Mouse (Mus musculus) CH12.LX (cell line): ENCODE results near the gene Ankrd27. TPM values are rescaled to one million over a fixed set of nuclear protein-coding genes. Genes with fewer than 3 reads are reported as not detected.
A peak's percentile ranks its signal among the peaks of the same experiment; 100 is the strongest.

Experiments used
- DNase-seq: peaks from one replicate; pipeline ENCODE4 v3.0.0-alpha.2; 2013; ENCODE audit errors: extremely low read depth
- H3K27ac ChIP-seq: 2 replicates; pipeline ENCODE4 v1.5.1; 2012; ENCODE audit warnings: low read depth, mild to moderate bottlenecking, control low read depth, moderate library complexity; ENCODE audit not compliant: insufficient read depth
- H3K27me3 ChIP-seq: replicated peaks from 2 replicates; pipeline ENCODE3; 2012; ENCODE audit warnings: inconsistent platforms
- H3K36me3 ChIP-seq, 2 experiments: replicated peaks in 1 of 2; 2 replicates each; pipeline versions ENCODE3 to v1.6.1; 2012; ENCODE audit warnings: inconsistent platforms in 1 of 2, low read length in 1 of 2, mild to moderate bottlenecking in 1 of 2, mixed read lengths in 1 of 2, moderate library complexity in 1 of 2; ENCODE audit not compliant: control insufficient read depth in 1 of 2, insufficient read depth in 1 of 2
- H3K4me1 ChIP-seq, 2 experiments: 2 replicates each; pipeline ENCODE4 v1.6.1; 2012; ENCODE audit warnings: inconsistent platforms in 1 of 2, moderate library complexity in 1 of 2; ENCODE audit not compliant: insufficient read depth in 2 of 2, control insufficient read depth in 1 of 2
- H3K4me2 ChIP-seq: 2 replicates; pipeline ENCODE4 v1.6.1; 2012; ENCODE audit warnings: low read depth, mild to moderate bottlenecking, control low read depth; ENCODE audit not compliant: poor library complexity, insufficient read depth, severe bottlenecking
- H3K4me3 ChIP-seq, 3 experiments: fragments of 150-350 bp in 1 of 3; sonication (generic) in 1 of 3; replicated peaks in 1 of 3; 2 replicates each; pipeline versions ENCODE3 to v1.5.1; 2011 to 2012; ENCODE audit warnings: low read depth in 2 of 3, low read length in 2 of 3, mild to moderate bottlenecking in 2 of 3, moderate library complexity in 2 of 3, control low read depth in 1 of 3, improper control_type of control experiment in 1 of 3, inconsistent platforms in 1 of 3, mixed read lengths in 1 of 3; ENCODE audit not compliant: poor library complexity in 1 of 3
- H3K79me2 ChIP-seq: replicated peaks from 2 replicates; pipeline ENCODE4 v1.6.1; 2012; ENCODE audit warnings: mild to moderate bottlenecking, moderate library complexity; ENCODE audit not compliant: control insufficient read depth, poor library complexity, insufficient read depth, severe bottlenecking; ENCODE audit errors: extremely low read depth
- H3K9ac ChIP-seq: 2 replicates; pipeline ENCODE4 v1.6.1; 2012; ENCODE audit warnings: low read depth, mild to moderate bottlenecking, control low read depth, moderate library complexity; ENCODE audit not compliant: insufficient read depth
- H3K9me3 ChIP-seq: replicated peaks from 2 replicates; pipeline ENCODE3; 2012; ENCODE audit warnings: low read length, inconsistent platforms, mixed read lengths
- CHD1 ChIP-seq: IDR thresholded peaks from 2 replicates; pipeline ENCODE4 v1.6.1; 2012; ENCODE audit warnings: low read depth, low read length, improper control_type of control experiment, inconsistent platforms
- CHD2 ChIP-seq: IDR thresholded peaks from 2 replicates; pipeline ENCODE4 v1.6.1; 2011; ENCODE audit warnings: low read length, improper control_type of control experiment
- E2F4 ChIP-seq: IDR thresholded peaks from 2 replicates; pipeline ENCODE4 v1.6.1; 2011; ENCODE audit warnings: low read depth, low read length, improper control_type of control experiment; ENCODE audit not compliant: insufficient replicate concordance
- ELF1 ChIP-seq: IDR thresholded peaks from 2 replicates; pipeline ENCODE4 v1.6.1; 2014; ENCODE audit warnings: low read depth, mild to moderate bottlenecking, inconsistent platforms, low read length, improper control_type of control experiment
- EP300 ChIP-seq: IDR thresholded peaks from 2 replicates; pipeline ENCODE4 v1.6.1; 2011; ENCODE audit warnings: low read length, improper control_type of control experiment
- ETS1 ChIP-seq: conservative IDR thresholded peaks from 2 replicates; pipeline ENCODE4 v1.6.1; 2012; ENCODE audit warnings: low read depth, mild to moderate bottlenecking, inconsistent platforms, low read length, improper control_type of control experiment, moderate library complexity
- GABPA ChIP-seq: IDR thresholded peaks from 2 replicates; pipeline ENCODE4 v1.6.1; 2012; ENCODE audit warnings: low read depth, low read length, improper control_type of control experiment, inconsistent platforms; ENCODE audit not compliant: insufficient replicate concordance
- IRF4 ChIP-seq: IDR thresholded peaks from 2 replicates; pipeline ENCODE4 v1.6.1; 2014; ENCODE audit warnings: low read depth, mild to moderate bottlenecking, inconsistent platforms, low read length, improper control_type of control experiment
- KAT2A ChIP-seq: IDR thresholded peaks from 2 replicates; pipeline ENCODE4 v1.6.1; 2012; ENCODE audit warnings: low read length, improper control_type of control experiment, inconsistent platforms; ENCODE audit not compliant: insufficient replicate concordance
- MAX ChIP-seq: IDR thresholded peaks from 2 replicates; pipeline ENCODE4 v1.6.1; 2011; ENCODE audit warnings: low read length, improper control_type of control experiment
- MAZ ChIP-seq: IDR thresholded peaks from 2 replicates; pipeline ENCODE4 v1.6.1; 2012; ENCODE audit warnings: low read depth, mild to moderate bottlenecking, inconsistent platforms, low read length, improper control_type of control experiment, moderate library complexity
- MEF2A ChIP-seq: IDR thresholded peaks from 2 replicates; pipeline ENCODE4 v1.6.1; 2014; ENCODE audit warnings: low read depth, mild to moderate bottlenecking, inconsistent platforms, low read length, improper control_type of control experiment, borderline replicate concordance
- MXI1 ChIP-seq: IDR thresholded peaks from 2 replicates; pipeline ENCODE4 v1.6.1; 2011; ENCODE audit warnings: mild to moderate bottlenecking, low read depth, low read length, improper control_type of control experiment
- MYC ChIP-seq: IDR thresholded peaks from 2 replicates; pipeline ENCODE4 v1.6.1; 2011; ENCODE audit warnings: low read depth, mild to moderate bottlenecking, improper control_type of control experiment, low read length
- NELFE ChIP-seq: IDR thresholded peaks from 2 replicates; pipeline ENCODE4 v1.6.1; 2011; ENCODE audit warnings: low read depth, low read length, improper control_type of control experiment
- NRF1 ChIP-seq: IDR thresholded peaks from 2 replicates; pipeline ENCODE4 v1.6.1; 2014; ENCODE audit warnings: low read depth, mild to moderate bottlenecking, inconsistent platforms, low read length, improper control_type of control experiment, moderate library complexity
- PAX5 ChIP-seq: IDR thresholded peaks from 2 replicates; pipeline ENCODE4 v1.6.1; 2012; ENCODE audit warnings: low read length, inconsistent platforms, mixed read lengths
- POLR2A ChIP-seq: IDR thresholded peaks from 2 replicates; pipeline ENCODE4 v1.6.1; 2011; ENCODE audit warnings: low read depth, mild to moderate bottlenecking, improper control_type of control experiment, low read length
- RCOR1 ChIP-seq: conservative IDR thresholded peaks from 2 replicates; pipeline ENCODE4 v1.6.1; 2012; ENCODE audit warnings: low read depth, mild to moderate bottlenecking, inconsistent platforms, low read length, improper control_type of control experiment
- SMC3 ChIP-seq: IDR thresholded peaks from 2 replicates; pipeline ENCODE4 v1.6.1; 2011; ENCODE audit warnings: low read depth, low read length, improper control_type of control experiment
- TBP ChIP-seq: conservative IDR thresholded peaks from 2 replicates; pipeline ENCODE4 v1.6.1; 2011; ENCODE audit warnings: low read depth, low read length, improper control_type of control experiment
- TCF12 ChIP-seq: IDR thresholded peaks from 2 replicates; pipeline ENCODE4 v1.6.1; 2014; ENCODE audit warnings: low read depth, mild to moderate bottlenecking, inconsistent platforms, low read length, improper control_type of control experiment
- UBTF ChIP-seq: IDR thresholded peaks from 2 replicates; pipeline ENCODE4 v1.6.1; 2012; ENCODE audit warnings: low read depth, mild to moderate bottlenecking, inconsistent platforms, low read length, improper control_type of control experiment, moderate library complexity
- USF1 ChIP-seq: IDR thresholded peaks from 2 replicates; pipeline ENCODE4 v1.6.1; 2014; ENCODE audit warnings: low read depth, mild to moderate bottlenecking, inconsistent platforms, low read length, improper control_type of control experiment
- ZC3H11A ChIP-seq: IDR thresholded peaks from 2 replicates; pipeline ENCODE4 v1.6.1; 2012; ENCODE audit warnings: low read depth, mild to moderate bottlenecking, inconsistent platforms, low read length, improper control_type of control experiment
- ZMIZ1 ChIP-seq: IDR thresholded peaks from 2 replicates; pipeline ENCODE4 v1.6.1; 2012; ENCODE audit warnings: low read depth, mild to moderate bottlenecking, inconsistent platforms, low read length, improper control_type of control experiment
- ZNF384 ChIP-seq: IDR thresholded peaks from 2 replicates; pipeline ENCODE4 v1.6.1; 2012; ENCODE audit warnings: low read depth, low read length, improper control_type of control experiment, inconsistent platforms
- dilution Hi-C: fragments of 300-500 bp; cut with MboI; formaldehyde crosslinking; loops from 2 replicates; pipeline ENCODE4 v1.14.3; 2020; ENCODE audit warnings: low sequenced_read_pairs; ENCODE audit not compliant: extremely low pct_unique_long_range_greater_than_20kb, extremely low pct_ligation_motif_present
- in situ Hi-C: fragments of 300-500 bp; cut with MboI; formaldehyde crosslinking; loops from 3 replicates; pipeline ENCODE4 v1.14.3; 2019; ENCODE audit warnings: low sequenced_read_pairs, low pct_ligation_motif_present, low pct_unique_long_range_greater_than_20kb, mixed read lengths
- polyA plus RNA-seq: library from polyadenylated mRNA; unstranded; fragments of >175 nt; gene quantifications from 2 replicates; pipeline ENCODE4 v1.2.1, GENCODE M21; 2012; ENCODE audit warnings: low read depth; ENCODE audit not compliant: insufficient read length
- total RNA-seq, 2 experiments: library from RNA; depleted of rRNA; stranded (reverse); fragments of 300-350 nt in 1 of 2; fragments of >200 nt in 1 of 2; gene quantifications; 2 replicates each; pipeline ENCODE4 v1.2.3; 2012 to 2014

Gene Ankrd27
- total and polyA plus RNA-seq, 3 experiments: 38.6 to 49.1 (median 39.0) TPM

DNA sequence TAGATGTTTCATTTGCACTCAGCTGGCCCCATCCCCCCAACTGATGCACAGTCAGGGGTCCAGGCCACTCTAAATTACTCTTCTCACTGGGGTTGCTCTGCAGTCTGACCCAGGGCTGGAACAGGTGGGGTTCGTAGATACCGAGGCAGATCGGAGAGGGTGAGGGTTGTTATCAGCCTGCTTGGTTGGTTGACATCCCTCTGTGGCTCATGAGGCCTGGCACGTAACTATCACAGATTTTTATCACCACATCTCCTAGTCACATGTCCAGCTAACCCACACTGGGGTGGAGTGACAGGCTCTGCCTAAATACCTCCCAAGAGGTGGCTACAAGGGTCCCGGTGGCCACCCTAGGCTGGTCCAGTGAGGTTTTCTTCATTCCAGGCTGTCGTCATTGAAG lies 15.1 kb downstream of the Ankrd27 start:
- Histone ChIP-seq H3K27ac (no peak overlapping the region), H3K9ac (no peak overlapping the region), H3K79me2 (no peaks in the 10 kb centered on the region), H3K9me3 (no peaks in the 10 kb centered on the region), H3K27me3 (no peaks in the 10 kb centered on the region), H3K4me3 (no peak overlapping the region), H3K4me2 (no peak overlapping the region), H3K4me1 (peaks cover 14 to 20% of the 10 kb centered on the region in 2 experiments; a peak in 3 of 4 replicates), H3K36me3 (peaks cover 24 to 79% of the 10 kb centered on the region in 2 experiments)
- DNase-seq: no peak
- in situ Hi-C loops (no loop called here), dilution Hi-C loops (no loop called here)
- TF ChIP-seq ZMIZ1: no peak
- no peak for TF ChIP-seq NRF1
- no peak for TF ChIP-seq MYC
- TF ChIP-seq USF1: no peak
- no peak for TF ChIP-seq MAZ
- TF ChIP-seq E2F4: no peak
- no peak for TF ChIP-seq ELF1
- TF ChIP-seq ZC3H11A: no peak
- no peak for TF ChIP-seq IRF4
- TF ChIP-seq UBTF: no peak
- no peak for TF ChIP-seq MAX
- TF ChIP-seq RCOR1: no peak
- no peak for TF ChIP-seq PAX5
- no peak for TF ChIP-seq TBP

DNA sequence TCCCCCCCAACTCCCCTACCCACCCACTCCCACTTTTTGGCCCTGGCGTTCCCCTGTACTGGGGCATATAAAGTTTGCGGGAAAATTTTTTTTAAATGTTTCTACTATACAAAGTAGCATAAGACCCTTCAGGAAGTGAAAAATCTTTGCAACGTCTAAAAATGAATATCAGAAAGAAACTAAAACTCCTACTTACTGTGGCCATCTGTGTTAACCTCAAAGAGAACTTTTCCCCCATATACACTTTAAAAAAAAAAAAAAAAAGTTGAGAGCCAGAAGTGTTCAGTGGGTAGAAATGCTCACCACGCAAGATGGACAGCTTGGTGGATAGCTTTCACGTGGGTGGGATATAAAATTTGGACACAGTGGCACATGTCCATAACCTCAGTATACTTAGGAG lies 16.7 kb downstream of the Ankrd27 start:
- TF ChIP-seq RCOR1 (no peak), GABPA (no peak), MEF2A (peak; percentile 6; the same call in 1 of the 2 replicates), CHD2 (no peak), MXI1 (no peak), ZNF384 (peak; percentile 91), SMC3 (no peak), TCF12 (0 out of 2 replicates have a peak, but pooled peaks have one; percentile 23), USF1 (no peak), MAX (no peak), EP300 (peak; percentile 15; the same call in 1 of the 2 replicates), IRF4 (peak; percentile 5; the same call in 1 of the 2 replicates), TBP (no peak), ETS1 (no peak), POLR2A (no peak), CHD1 (no peak), KAT2A (no peak), E2F4 (no peak), NELFE (no peak), ZMIZ1 (no peak)
- Histone ChIP-seq H3K79me2 (no peaks in the 10 kb centered on the region), H3K27me3 (no peaks in the 10 kb centered on the region)

More for the DNA sequence above, 16.7 kb downstream of the Ankrd27 start:
- peaks cover 14 to 28% of the 10 kb centered on the region in 2 experiments; a peak in 3 of 4 replicates for H3K4me1 ChIP-seq
- no peak overlapping the region for H3K4me3 ChIP-seq
- dilution Hi-C loops: no loop called here
- in situ Hi-C loops: no loop called here
- no peak for DNase-seq
- H3K27ac ChIP-seq: peak overlapping the region; percentile 81; the same call in 1 of the 2 replicates
- H3K9me3 ChIP-seq: peaks cover 4% of the 10 kb centered on the region
- H3K4me2 ChIP-seq: no peak overlapping the region
- 0 out of 2 replicates have a peak overlapping the region, but pooled peaks have one; percentile 34 for H3K9ac ChIP-seq
- H3K36me3 ChIP-seq: peaks cover 35 to 78% of the 10 kb centered on the region in 2 experiments
